Mouse (Mus musculus): ENCODE results near the gene Rtn4rl1.
A peak's percentile ranks its signal among the peaks of the same experiment; 100 is the strongest.

The Rtn4rl1 gene

DNA sequence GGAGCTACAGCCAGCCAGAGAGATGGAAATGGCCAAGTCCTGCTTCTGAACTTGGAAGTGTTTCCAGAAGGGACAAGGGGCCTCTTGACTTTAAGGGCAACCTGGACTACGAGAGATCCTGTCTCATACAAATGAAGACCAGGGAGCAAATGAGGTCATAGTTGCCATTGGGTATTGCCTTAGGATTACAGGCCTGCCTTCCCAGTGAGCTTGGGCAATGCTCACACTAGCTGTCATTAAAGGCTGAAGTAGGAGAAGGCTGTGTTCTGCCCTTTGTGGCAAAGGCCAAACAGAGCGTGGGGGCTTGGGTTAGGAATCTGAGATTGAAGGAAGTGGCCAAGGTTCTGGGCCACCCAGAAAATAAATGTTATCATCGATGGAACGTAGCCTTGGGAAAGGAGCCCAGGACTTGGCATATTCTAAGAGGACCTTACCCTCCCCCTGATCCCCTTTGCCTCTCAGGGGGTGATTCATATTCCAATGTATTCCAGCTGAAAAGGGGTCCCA lies 57.5 kb downstream of the Rtn4rl1 start:
- no peak for DNase-seq (ENCODE audit: low spot score)

DNA sequence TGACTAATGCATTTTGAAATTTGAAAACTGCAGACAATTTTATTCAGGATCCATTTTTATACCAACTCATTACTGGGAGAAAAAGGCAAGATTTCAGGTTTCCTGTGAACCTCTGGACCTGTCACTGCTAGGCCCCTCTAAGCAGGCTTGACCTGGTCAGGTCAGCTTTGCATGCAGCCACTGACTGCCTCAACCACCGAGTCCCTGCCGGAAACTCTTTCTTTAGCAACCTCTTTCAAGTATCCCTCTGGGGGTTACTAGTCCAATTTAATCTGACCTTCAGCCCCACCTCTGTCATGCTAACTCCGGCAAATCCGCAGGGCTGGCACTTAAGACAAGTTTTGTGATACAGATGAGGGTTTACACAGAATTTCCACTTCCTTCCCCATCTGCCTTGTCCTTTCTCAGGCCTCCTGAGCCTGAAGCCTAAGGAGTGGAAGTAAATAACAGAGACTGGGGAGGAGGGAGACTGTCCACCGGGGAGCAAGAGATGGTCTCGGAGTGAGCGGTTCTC lies 58.0 kb downstream of the Rtn4rl1 start:
- no peak for DNase-seq (ENCODE audit: low spot score)

- peak; percentile 61 for DNase-seq (ENCODE audit: low spot score)
Observed at GRCm38 (mm10) chr11:75254252-75254912, 60.8 kb downstream of the Rtn4rl1 start.

DNA sequence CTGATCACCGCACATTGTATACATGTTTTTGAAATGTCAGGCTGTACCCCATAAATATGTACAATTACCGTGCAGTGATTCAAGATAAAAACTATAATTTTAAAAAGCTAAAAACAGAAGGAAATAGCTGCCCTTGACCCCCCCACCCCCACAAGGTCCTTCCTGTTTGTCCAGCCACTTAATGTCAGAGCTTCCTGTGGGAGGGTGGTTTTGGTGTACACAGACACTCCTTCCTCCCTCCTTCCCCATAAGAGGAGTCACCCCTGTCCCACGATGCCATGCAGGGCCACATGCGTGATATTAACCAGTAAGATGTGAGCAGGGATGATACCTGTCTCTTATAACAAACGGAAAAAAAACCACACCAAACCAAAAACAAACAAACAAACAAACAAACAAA lies 61.7 kb downstream of the Rtn4rl1 start:
- no peak for DNase-seq (ENCODE audit: low spot score)

DNA sequence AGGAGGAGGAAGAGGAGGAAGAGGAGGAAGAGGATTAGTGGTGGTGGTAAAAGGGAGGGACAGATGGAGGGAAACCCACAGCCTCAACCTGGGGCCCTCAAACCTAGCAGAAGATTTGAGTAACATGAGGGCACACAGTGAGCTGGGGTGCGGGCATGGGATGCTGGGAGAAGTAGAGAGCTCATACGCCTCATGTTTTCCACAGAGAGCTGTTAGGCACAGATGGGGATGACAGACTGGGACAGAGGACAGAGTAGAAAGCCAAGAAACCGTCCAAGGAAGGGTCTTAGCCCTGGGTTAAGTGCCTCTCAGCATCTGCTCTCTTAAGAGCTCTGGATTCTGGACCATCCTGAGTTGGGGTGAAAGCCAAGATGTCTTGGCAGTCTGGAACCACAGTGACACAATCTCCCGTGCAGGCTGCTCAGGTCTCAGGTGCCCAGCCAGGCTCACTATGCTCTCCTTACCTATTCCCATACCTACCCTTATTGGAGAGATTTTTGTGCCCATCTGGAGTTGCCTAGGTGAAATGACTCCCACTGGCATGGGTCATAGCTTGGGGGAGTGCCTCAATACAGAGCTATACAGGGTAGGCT lies 63.6 kb downstream of the Rtn4rl1 start:
- DNase-seq (ENCODE audit: low spot score) = no peak

GRCm38 (mm10) chr11:75259416-75259815 lies 65.8 kb downstream of the Rtn4rl1 start:
- DNase-seq (ENCODE audit: low spot score) = peak; percentile 86

GRCm38 (mm10) chr11:75259996-75260561 lies 66.5 kb downstream of the Rtn4rl1 start:
- DNase-seq (ENCODE audit: low spot score) = peak; percentile 72

DNA sequence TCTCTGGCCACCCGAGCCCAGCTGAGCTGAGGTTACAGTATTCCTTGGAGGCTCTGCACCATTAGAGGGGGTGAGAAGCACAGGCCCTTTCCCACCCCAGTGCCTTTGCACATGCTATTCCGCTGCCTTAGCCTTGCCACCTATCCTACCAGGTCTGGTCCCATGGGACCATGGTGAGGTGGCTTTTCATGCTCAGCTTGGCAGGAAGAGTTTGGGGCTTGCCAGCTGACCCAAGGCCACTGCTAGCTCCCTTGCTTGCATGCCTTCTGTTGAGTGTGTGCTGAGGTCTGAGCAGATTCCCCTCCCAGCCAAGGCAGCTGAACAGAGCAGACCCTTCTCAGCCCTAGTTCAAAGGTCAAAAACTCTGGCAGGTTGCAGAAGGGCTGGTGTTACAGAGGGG lies 67.4 kb downstream of the Rtn4rl1 start:
- no peak for DNase-seq (ENCODE audit: low spot score)

DNA sequence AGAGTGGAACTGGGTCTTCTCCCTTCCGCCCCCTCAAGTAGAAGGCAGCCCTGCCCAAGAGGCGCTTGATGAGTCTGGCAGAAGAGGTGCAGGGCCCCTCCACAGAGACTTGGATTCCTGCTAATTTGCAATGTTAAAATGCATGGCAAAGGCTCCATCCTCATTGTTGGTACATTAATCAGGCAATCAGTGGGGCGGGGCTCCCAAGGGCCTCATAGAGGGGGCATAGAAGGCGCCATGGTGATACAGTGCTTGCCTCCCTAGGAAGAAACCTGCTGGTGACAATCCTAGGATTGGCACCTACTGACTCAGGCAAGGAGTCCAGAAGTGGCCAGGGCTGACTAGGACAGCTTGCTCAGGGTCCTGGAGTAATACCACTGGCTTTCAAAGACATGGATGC lies 68.1 kb downstream of the Rtn4rl1 start:
- no peak for DNase-seq (ENCODE audit: low spot score)

GRCm38 (mm10) chr11:75262181-75262580 lies 68.6 kb downstream of the Rtn4rl1 start:
- DNase-seq (ENCODE audit: low spot score) = no peak

DNA sequence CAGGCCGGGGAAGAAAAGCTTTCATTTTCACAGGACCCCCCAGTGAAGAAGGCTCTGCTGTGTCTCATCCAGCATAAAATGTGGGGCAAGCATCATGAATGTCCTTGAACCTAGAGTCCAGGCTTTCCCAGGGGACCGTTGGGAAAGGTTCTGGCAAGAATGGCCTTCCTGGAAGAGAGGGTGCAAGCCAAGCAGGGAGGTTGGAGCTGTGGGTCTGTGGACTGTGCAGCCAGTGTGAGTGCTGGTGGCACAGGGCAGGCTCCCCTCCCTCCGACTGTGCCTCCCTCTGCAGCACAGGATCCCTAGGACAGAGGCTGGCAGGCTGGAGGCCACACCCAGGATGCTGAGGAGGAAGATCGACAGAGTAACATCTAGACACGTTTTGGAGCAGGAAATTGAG lies 69.2 kb downstream of the Rtn4rl1 start:
- no peak for DNase-seq (ENCODE audit: low spot score)

DNA sequence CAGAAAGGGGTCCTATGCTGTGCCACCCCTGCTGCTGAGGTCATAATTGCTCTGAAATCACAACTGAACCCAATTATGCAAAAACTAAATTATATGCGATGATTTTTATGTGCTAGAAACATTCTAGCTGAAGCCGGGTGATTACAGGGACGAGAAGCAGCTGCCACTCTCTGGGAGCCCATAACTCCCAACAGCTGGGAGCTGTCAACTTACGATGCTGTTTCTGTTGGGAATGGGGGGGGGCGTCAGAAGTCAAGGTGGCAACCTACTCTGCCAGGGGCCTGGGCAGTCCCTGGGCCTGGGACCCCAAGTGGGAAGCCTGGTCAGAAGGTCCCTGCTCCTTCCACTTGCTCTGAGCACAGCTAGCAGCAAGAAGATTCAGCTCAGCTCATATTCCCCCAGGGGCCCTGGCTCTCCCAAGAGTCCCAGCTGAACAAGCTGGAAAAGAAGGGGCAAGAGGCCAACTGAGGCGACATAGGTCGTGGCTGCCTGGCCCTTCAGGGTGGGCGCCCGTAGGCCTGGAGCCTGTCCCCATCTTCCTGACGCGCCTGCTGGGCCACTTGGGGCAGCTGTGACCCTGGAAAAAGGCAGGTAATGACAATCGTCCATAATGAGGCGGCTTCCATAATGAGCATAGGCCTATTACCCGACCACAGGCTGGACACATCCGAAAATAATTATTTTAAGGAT lies 69.8 kb downstream of the Rtn4rl1 start:
- no peak for DNase-seq (ENCODE audit: low spot score)

- DNase-seq (ENCODE audit: low spot score) = no peak
Observed at GRCm38 (mm10) chr11:75263964-75264312, 70.4 kb downstream of the Rtn4rl1 start.

- no peak for DNase-seq (ENCODE audit: low spot score)
Observed at GRCm38 (mm10) chr11:75264550-75264949, 71.0 kb downstream of the Rtn4rl1 start.

DNA sequence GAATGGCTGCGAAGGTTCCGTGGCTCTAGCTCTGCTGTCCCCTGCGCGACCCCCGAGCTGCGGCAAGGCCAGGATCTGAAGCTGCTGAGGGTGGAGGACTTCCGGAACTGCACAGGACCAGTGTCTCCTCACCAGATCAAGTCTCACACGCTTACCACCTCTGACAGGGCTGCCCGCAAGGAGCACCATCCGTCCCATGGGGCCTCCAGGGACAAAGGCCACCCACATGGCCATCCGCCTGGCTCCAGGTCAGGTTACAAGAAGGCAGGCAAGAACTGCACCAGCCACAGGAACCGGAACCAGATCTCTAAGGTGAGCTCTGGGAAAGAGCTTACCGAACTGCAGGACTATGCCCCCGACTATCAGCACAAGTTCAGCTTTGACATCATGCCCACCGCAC lies 72.0 kb downstream of the Rtn4rl1 start:
- no peak for DNase-seq (ENCODE audit: low spot score)

GRCm38 (mm10) chr11:75267826-75268281 lies 74.3 kb downstream of the Rtn4rl1 start:
- no peak for DNase-seq (ENCODE audit: low spot score)

DNA sequence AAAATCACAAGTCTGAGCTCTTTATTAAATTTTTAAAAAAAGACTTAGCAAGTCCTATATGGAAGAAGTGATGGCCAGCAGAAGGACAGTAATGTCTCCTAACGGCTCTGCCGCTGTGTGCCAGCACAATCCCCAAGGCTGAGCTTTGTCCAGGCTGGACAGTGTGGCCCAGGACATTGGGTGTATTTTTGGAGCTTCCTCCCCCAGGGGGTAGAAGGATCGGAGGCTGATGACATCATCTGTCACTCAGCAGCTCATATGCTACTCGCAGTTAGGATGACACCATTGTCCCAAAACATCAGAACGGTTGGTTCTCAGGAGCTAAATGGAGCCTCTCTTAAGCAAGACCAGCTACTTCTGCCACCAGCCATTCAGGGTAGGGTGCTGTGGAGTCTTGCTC lies 74.9 kb downstream of the Rtn4rl1 start:
- DNase-seq (ENCODE audit: low spot score) = no peak

- no peak for DNase-seq (ENCODE audit: low spot score)
Observed at GRCm38 (mm10) chr11:75269213-75269612, 75.6 kb downstream of the Rtn4rl1 start.

- no peak for DNase-seq (ENCODE audit: low spot score)
Observed at GRCm38 (mm10) chr11:75270276-75270984, 76.8 kb downstream of the Rtn4rl1 start.

DNA sequence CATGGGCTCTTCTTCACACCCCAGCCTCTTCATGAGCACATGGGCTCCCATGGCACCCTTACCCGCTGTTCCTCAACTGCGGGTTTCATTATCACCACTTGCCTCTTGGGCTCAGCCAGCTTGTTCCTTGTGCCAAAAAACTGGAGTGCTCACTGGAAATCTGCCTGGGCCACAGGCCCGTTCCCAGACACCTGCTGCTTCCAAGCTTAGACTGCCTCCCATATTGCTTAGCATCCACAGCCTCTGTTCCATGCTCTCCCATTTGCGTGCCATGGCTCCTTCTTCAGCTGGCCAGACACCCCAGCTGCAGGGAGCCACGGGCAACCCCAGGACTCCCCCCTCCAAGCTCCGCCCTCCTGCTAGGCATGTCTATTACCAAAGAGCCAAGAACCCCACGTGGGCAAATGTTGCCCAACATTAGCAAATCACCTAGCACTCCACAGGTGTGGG lies 77.4 kb downstream of the Rtn4rl1 start:
- no peak for DNase-seq (ENCODE audit: low spot score)

GRCm38 (mm10) chr11:75273466-75273865 lies 79.9 kb downstream of the Rtn4rl1 start:
- DNase-seq (ENCODE audit: low spot score) = no peak

DNA sequence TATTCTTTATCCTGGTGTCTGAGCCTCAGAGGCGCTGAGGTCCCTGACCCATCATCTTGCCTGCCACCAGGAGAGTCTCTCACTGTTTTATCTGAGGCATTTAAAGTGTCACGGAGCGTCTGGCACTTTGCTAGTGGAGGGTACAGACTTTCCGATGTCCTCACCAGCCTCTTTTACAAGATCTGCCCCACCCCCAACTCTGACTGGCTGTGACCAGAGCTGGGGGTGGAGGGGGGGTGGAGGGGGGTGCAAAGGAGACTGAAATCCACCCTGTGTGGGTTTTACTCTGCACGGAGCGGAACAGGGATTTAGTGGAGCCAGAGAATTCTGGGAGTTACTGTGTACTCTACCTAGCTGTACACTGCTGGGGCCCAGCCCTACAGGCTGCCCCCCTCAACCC lies 81.5 kb downstream of the Rtn4rl1 start:
- DNase-seq (ENCODE audit: low spot score) = no peak
